Mouse (Mus musculus) stomach, embryonic 16.5 days (tissue): ENCODE data around the gene Guk1. TPM values are rescaled to one million over a fixed set of nuclear protein-coding genes. Genes with fewer than 3 reads are reported as not detected.

ENCODE experiments used
- polyA plus RNA-seq: library from polyadenylated mRNA; unstranded; fragments of >200 nt; fragmentation: Nextera tagmentation; extraction: Ambion mirVana; gene quantifications from 2 replicates; pipeline ENCODE4 v1.2.1, GENCODE M21; 2015

The Guk1 gene
- polyA plus RNA-seq, 1 experiment from 2014 or later: 128 TPM

Other genes starting within 250 kb of the Guk1 start
- gene Hist3h2ba, start 243.3 kb downstream of the Guk1 start, polyA plus RNA-seq: 44.0 and 50.7 TPM in 2 replicates
- gene Hist3h2a, start 237.5 kb downstream of the Guk1 start, polyA plus RNA-seq: 28.1 and 33.0 TPM in 2 replicates
- gene Trim17, start 237.5 kb downstream of the Guk1 start, polyA plus RNA-seq: 0.17 and 0.27 TPM in 2 replicates
- 20.5 and 20.8 TPM in 2 replicates for gene Trim11, start 214.1 kb downstream of the Guk1 start, polyA plus RNA-seq
- 0.69 and 1.7 TPM in 2 replicates for gene Obscn, start 55.8 kb downstream of the Guk1 start, polyA plus RNA-seq
- gene Iba57, start 28.5 kb downstream of the Guk1 start, polyA plus RNA-seq: 7.0 and 9.3 TPM in 2 replicates
- gene Gjc2, start 9.0 kb downstream of the Guk1 start, polyA plus RNA-seq: 0.62 and 0.64 TPM in 2 replicates
- 75.5 and 78.9 TPM in 2 replicates for gene Mrpl55, start 10.3 kb upstream of the Guk1 start, polyA plus RNA-seq
- gene 2310033P09Rik, start 16.1 kb upstream of the Guk1 start, polyA plus RNA-seq: 22.5 and 24.9 TPM in 2 replicates
- gene Arf1, start 36.1 kb upstream of the Guk1 start, polyA plus RNA-seq: 717 and 769 TPM in 2 replicates
- gene Wnt3a, start 98.5 kb upstream of the Guk1 start, polyA plus RNA-seq: 0.23 and 0.62 TPM in 2 replicates
- 5.6 and 5.8 TPM in 2 replicates for gene Wnt9a, start 114.7 kb upstream of the Guk1 start, polyA plus RNA-seq
- not detected in 2 replicates for gene Prss38, start 183.4 kb upstream of the Guk1 start, polyA plus RNA-seq